Mouse (Mus musculus): ENCODE results near the gene Krtap28-13.

Krtap28-13 gene

GRCm38 (mm10) chr1:83060643-83061042 is at the start of gene Krtap28-13:
Krtap28-13 (plus strand) TSS chr1:83060930.
- no peak for DNase-seq

DNA sequence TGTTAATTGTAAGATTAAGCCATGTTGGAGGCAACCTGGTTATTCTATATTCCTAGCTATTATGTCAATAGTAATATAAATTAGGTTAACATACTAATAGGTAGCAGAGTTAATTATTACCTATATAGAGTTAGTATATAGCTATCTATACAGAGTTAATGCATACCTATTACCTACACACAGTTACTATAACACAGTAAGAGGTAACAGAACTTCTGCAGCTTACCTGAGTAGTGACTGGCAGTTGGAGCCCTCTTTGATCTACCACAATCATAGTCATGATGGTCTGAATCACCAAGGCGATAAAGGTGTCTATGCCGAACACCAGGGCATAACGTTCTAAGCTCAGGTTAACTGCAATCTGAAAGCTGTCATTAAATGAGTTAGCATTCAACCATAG is 46.3 kb upstream of the Krtap28-13 start:
- no peak for DNase-seq

GRCm38 (mm10) chr1:83015329-83015879 is 45.3 kb upstream of the Krtap28-13 start:
- DNase-seq: no peak

GRCm38 (mm10) chr1:83016556-83016955 is 44.2 kb upstream of the Krtap28-13 start:
- no peak for DNase-seq

DNA sequence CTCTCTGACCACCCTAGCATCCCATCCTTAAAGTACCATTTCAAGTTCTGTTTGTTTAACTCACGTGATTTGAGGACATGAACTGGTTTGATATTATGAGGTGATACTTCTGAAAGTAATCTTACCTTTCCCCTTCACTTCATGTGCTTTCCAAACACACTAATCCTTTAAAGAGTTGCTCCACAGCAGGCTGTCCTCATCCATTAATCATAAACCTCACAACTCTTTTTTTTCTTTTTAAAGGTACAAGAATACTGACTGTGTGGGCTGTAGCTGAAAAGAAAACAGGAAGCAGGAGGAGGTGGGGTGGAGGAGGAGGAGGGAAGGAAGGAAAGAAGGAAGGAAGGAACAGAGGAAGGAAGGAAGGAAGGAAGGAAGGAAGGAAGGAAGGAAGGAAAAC is 28.8 kb upstream of the Krtap28-13 start:
- DNase-seq: no peak

- no peak for DNase-seq
Observed at GRCm38 (mm10) chr1:83032508-83032907, 28.2 kb upstream of the Krtap28-13 start.

DNA sequence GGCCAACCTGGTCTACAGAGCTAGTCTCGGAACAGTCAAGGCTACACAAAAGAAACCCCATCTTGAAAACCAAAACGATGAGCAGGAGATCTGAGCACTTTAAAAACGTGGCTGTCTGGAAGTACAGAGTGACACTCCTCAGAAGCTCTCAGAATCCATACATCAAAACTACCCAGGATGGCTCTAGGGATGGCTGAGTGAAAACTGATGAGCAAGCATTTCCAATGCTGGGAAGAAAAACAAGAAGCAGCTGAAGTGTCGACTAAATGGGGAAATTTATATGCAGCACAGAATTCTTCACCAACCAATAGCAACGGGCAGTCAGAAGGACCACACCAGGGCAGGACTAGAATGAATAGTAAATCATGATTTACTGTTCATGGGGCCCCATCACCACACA is 26.2 kb upstream of the Krtap28-13 start:
- DNase-seq: no peak

DNA sequence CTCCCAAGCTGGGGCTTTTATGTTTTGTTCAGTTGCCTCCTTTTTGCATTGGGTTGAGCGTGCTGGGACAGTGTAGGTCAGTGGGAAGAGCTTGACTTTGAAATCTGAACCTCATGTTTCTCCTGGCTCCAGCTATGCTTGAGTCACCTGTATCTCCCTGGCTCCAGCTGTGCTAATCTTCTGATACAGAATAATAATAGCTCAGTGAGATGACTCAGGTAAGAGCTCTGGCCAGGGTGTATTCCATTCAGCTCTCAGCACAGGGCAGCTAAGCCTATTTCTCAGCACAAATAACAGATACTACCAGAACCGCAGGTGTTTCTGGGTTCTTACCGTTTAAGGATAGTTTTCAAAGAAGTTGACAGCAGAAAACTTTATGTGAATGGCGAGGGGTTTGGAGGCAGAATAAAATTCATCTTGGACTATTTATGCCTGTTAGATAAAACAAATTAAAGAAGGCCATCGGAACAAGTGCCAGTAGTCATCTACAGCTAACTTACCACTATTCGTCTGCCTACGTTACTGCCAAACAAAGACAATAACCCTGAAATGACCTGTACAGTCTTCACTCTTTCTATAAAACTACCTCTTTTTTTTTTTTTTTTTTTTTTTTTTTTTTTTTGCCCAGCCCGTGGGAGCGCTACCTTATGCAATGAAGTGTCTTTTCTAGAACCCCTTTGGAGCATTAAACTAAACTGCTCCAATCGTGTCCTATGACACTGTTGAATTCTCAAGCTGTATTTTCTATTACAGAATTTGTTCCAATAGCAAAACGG is 23.6 kb upstream of the Krtap28-13 start:
- DNase-seq: no peak

DNA sequence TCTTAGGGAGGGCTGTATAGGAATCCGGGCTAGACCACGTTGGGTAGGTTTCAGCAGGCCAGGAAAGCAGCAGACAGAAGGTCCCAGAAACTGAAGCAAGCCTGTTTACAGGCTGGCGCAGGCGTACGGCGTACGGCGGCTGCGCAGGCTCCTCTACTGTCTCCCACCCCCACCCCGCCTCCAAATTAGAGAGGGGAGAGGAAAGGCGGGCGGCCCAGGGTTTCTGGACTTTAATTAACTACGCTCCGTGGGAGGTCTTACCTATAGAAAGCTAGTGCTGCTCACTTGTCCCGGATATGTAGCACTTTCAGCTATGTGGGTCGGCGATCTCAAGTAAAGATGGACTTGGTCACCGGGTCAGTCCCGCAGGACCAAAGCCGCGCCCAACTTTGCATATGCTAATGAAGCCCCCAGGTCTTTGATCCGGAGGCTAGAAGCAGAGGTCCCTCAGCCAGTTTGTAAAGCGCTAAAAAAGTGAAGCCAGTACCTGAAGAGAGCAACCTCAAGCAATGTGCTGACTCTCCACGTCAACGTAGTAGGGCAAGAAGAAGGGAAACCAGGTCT is 22.5 kb upstream of the Krtap28-13 start, which contains the start of gene Slc19a3:
Slc19a3 (minus strand) TSS at position 340 of the 564 bp plus-strand sequence.
- peak; percentile 30 to 32 for DNase-seq

DNA sequence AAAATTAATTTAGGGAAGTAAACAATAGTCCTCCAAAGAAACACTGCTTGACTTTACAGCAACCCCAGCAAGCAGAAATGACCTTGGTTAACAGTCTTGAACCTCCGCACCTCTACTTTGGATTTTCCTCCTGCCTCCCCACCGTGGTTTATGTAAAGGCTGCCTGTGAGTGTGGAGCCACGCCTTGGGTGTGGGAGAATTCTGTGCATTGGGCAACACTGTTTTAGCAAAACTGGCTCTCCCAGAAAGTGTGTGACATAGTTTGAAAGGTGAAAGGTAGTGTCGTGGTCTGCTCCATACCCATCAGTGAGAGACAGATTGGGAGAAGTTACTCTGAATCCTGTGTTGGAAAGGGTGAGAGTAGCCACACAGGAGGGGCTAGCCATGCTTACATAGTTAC is 21.6 kb upstream of the Krtap28-13 start:
- DNase-seq: no peak

DNA sequence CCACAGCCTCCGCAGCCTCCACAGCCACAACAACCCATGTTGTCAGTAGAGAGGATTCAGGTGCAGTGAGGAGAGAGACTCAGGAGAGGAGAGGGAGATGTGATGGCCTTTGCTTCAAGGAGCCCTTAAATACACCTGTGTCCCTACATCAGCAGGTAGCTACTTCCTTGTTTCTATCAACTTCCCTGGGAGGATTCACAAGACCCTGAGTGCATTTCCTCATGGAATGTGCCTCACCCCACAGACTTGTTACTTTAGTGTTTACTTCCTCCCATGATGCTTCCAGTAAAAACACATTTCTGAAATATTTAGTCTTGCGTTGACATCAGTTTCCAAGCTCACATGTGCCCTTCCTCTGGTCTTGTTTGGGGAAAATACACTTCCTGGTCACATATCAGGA is 18.4 kb upstream of the Krtap28-13 start, which contains the start of gene Krtap28-10:
Krtap28-10 (minus strand) TSS at position 101 of the 400 bp plus-strand sequence.
- no peak for DNase-seq

- no peak for DNase-seq
Observed at GRCm38 (mm10) chr1:83044882-83045427, 15.8 kb upstream of the Krtap28-13 start, which contains the start of gene Gm47969. Gm47969 (plus strand) TSS chr1:83044932.

DNA sequence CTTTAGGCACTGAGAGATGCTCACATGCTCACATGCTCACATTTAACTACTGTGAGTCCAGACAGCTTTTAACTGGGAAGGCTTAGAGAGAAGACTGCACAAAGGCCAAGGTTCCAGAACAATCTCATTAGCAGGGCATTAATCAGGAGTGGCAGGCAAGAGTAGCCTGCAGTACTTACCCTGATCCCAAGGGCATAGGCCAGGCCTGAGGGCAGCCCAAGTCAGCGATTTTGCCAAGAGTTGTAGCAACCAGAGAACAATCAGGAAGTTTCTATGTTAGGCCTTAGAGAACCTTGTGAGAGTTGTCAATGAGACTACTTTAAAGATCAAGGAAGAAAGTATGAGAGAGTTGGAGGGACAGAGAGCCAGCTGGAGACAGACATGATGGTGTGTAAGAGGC is 2.2 kb upstream of the Krtap28-13 start:
- DNase-seq: no peak

- no peak for DNase-seq
Observed at GRCm38 (mm10) chr1:83059278-83059677, 1.5 kb upstream of the Krtap28-13 start, which contains the start of gene A030005K14Rik. A030005K14Rik (minus strand) TSS chr1:83059378.

GRCm38 (mm10) chr1:83064851-83065250 is 4.1 kb downstream of the Krtap28-13 start:
- peak in 1 of 2 experiments; percentile 15 for DNase-seq

GRCm38 (mm10) chr1:83066577-83066976 is 5.8 kb downstream of the Krtap28-13 start:
- no peak for DNase-seq

DNA sequence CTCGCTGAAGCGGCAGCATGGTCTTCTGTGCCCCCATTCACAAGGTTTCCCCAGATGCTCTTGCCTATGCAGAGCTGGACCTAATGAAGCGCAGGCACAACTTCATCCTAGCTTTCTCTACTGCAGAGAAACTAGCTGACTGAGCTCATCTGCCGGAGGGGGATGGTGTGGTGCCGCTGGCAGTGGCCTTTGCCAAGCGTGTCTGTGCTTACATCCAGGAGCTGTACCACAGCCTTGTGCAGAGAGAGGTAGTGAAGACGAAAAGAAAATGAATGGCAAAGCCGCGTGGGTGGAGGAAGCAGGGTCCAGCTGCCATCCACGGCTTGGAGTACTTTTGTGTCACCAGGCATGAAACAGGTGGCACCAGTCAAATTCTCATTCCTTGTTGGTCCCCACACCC is 6.5 kb downstream of the Krtap28-13 start:
- no peak for DNase-seq

DNA sequence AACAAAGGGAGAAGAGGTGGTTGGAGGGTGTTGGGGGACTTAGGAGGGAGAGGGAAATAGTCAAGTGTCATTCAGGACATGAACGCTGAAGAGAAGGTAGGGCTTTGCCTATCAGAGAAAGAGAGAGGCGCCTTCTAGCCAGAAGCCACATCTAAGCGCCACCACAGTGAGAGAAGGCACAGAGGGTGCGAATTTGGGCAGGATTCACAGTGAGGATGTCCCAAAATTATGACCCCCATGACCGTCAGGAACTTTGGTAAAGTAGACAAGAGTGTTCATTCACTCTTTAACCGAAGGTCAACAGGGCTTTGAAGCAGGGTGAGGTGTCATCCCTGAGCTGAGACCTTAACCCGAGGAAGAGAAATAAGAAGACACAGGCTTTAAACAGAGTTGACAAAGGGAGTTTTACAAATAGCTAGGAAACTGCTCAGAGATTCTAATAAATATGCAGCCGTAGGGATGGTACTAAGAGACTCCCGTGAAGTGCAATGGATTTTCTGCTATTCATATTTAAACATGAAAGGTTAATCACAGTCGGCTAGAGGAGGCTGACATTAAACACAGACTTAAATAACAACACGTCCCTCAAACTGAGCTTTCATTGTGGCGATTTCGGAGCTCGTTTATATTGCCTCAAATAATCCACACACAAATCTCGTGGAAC is 14.9 kb downstream of the Krtap28-13 start:
- DNase-seq: no peak

- peak in 1 of 2 experiments; percentile 5 for DNase-seq
Observed at GRCm38 (mm10) chr1:83076190-83076917, 15.6 kb downstream of the Krtap28-13 start.

DNA sequence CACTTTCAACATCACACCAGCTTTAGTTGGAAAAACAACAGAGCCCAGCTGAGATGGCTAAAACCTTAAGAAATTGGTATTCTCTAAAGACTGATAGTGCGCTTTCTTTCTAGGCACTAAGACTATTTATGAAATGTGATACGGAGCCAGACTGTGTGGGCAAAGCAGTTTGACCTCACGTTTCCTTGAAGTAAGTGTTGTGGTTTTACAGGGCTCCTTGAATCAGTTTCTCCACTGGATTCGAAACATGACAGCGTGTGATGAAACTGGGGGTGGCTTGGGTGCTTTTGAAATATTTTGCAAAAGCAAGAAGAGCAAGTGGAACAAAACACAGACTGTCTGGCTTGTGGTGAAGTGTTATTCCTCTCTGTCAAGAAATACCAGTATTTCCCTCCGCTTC is 16.3 kb downstream of the Krtap28-13 start:
- no peak for DNase-seq

DNA sequence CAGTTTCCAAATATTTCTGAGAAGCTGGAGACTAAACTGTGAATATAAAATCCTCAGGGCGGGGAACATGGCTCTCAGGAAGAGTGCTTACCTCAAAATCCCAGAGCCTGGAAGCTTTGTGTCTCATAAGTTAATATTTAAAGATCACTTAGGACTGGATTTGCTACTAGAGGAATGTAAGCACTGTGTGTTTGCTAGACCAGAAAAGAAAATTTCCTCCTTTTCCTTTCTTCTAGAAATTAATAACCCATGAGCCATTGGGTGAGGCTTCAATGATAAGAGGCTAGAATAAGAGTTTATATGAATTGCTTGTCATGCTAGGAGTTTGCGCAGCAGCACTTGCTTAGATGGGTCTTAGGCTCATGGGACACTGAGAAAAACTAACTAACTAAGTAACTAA is 24.1 kb downstream of the Krtap28-13 start:
- DNase-seq: no peak

DNA sequence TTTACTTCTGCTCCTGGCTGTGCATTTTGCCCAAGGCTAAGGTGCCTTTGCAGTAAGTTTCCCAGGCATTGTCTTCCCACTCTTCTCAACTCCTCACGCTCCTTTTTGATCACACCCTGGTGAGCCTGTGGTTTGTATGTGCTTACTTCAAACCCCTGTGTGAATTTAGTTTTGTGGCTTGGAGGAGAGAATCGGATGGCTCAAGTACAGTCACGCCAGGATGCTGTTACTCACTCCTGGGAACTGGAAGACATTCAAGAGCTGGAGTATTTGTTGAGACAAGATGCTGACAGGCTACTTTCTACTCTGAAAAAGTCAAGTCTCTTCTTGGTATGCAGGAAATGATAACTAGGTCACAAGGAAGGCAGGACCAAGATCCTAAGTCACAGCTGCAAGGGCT is 30.5 kb downstream of the Krtap28-13 start:
- no peak for DNase-seq
